Mouse (Mus musculus) telencephalon, adult 2 months (tissue): ENCODE results near the gene Prtn3.

Experiments
- DNase-seq: peaks from one replicate; pipeline ENCODE4 v3.0.0-alpha.2; 2011; ENCODE audit warnings: low read depth, low spot score

The Prtn3 gene

DNA sequence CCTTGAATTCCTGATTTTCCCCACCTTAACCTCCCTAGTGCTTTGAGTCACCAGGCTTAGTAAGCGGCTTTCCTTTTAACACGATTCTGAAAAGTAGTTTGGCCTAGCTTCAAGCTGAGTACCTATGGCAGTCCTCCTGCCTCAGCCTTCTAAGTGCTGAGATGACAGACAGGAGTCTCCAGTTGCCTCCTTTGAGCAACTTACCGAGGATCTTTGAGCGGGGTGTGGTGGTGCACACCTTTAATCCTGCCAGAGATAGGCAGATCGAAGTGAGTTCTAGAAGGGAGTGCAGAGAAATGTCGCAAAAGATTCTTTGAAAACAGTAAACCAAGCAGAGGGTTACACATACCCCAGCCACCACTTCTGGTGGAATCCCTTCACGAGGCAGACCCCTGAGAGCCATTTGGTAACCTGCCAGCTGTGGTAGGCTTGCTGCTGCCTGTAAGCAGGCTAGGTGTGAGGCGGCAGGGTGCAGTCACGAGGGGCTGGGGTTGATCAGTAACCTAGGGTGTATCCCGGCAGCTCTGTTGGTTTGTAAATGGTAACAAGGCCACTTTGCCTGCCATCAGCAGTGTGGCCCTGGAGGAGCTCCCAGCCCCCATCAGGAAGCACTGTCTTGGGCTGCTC lies 18.6 kb upstream of the Prtn3 start:
- no peak for DNase-seq

DNA sequence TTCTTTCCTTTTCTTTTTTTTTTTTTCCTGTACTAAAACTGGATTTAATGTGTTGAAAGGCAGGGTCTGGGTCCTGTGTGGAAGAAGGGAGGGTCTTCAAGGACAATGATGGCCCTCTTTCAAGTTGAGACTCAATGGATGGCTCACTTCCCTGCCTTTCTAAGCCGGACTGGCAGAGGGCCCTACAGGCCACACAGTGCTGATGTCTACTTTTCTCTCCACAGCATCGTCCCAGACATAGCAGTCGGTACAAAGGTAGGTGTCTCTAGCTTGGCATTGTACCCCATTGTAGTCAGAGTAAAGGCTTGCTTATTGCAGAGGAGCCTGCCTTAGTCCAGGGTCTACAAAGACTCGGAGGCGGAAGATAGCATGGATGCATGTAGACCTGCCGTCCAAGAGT lies 18.0 kb upstream of the Prtn3 start:
- DNase-seq = no peak

DNA sequence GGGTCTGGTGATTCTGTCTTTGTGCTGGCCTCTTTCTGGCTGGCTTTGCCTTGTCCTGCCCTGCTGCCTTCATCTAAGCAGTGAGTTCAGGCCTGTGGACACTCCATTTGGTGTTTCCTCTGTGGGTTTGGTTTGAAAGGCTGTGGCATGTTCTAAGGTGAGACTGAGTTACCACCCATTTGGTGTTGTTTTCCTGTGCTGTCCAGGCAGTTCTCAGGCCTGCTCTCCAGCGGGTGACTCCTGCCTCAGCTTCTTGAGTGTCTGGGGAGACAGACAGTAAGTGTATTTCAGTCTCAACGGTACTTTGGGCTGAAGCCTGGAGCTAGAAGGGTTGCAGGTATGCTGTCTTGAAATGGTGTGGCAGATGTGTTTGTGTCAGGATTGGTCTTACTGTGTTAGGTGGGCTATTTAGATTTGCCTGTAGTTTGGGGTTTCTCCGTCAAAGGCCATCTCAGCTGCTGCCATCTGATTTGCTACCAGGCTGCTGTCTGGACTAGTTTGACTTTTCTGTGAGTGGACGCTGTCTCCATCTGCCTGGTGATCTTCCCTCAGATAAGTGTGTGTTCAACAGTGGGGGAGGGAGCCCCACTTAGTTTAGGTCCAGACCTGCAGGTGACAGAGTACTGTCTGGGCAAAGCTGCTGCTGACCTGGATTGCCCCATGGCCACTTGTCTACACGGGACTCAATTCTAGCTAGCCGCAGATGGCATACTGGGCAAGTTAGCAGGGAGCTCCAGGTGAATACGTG lies 17.4 kb upstream of the Prtn3 start:
- no peak for DNase-seq

DNA sequence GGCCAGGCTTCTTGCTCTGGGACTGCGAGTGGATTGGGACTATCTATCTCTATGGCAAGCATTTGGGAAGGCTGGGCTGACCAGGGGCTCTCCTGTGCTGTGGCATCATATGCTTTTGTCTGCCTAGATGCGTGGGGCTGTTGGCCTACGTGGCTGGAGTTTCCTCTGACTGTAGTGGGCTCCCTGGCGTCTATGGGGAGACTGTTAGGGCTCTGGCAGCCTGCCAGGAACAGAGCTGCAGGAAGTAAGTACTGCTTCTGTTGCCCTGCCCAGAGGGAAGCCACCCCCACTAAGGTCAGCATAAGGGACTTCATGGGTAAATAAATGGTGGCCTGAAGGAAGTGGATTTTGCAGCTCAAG lies 16.8 kb upstream of the Prtn3 start:
- DNase-seq = no peak

DNA sequence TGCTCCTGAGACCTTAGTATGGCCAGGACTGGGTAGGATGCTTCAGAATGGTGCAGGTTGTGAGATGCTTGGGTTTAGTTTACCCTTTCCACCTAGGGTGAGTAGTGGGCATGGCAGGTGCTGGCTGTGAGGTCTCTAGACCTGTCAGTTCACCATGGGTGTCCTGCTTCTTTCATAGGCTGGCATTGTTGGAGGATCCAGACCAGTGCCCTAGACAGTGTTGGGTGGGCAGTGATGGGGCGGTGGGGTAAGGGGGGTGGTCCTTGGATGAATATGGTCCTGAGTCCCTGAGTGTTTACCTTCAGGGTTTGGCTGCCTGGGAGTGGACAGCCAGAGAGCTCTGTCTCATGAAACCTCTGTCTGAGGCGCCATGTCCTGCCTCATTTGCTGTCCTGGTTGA lies 16.4 kb upstream of the Prtn3 start:
- DNase-seq = no peak

DNA sequence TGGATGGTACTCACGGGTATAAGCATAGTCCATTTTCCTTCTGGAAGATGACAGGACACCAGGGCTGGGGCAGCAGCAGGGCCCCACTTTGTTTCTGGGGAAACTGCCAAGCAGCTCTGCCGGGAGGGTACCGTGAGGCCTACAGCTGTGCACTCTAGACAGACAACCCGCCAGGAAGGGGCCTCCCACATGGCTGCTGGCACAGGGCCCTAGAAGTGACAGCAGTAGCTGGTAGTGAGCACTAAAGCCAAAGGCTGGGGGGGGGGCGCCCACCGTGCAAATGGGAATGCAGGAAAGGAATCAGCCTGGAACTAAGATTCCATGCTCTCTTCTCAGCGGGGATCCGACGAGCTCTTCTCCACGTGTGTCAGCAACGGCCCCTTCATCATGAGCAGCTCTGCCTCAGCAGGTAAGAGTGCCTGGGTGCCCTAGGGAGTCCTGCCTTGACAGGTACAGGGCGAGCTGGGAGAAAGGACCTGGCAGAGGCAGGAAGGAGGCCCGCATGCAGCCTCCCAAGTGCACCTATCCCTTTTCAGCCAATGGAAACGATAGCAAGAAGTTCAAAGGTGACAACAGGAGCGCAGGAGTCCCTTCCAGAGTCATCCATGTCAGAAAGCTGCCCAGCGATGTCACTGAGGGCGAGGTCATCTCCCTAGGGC lies 15.7 kb upstream of the Prtn3 start:
- DNase-seq = peak; percentile 52

DNA sequence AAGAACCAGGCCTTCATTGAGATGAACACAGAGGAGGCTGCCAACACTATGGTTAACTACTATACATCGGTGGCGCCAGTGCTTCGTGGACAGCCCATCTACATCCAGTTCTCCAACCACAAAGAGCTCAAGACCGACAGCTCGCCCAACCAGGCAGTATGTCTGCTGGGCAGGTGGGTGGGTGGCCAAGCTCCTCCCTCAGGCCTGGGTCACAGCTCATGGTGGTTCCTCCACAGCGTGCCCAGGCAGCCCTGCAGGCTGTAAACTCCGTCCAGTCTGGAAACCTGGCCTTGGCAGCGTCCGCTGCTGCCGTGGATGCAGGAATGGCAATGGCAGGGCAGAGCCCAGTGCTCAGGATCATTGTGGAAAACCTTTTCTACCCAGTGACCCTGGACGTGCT lies 15.2 kb upstream of the Prtn3 start:
- DNase-seq = no peak

DNA sequence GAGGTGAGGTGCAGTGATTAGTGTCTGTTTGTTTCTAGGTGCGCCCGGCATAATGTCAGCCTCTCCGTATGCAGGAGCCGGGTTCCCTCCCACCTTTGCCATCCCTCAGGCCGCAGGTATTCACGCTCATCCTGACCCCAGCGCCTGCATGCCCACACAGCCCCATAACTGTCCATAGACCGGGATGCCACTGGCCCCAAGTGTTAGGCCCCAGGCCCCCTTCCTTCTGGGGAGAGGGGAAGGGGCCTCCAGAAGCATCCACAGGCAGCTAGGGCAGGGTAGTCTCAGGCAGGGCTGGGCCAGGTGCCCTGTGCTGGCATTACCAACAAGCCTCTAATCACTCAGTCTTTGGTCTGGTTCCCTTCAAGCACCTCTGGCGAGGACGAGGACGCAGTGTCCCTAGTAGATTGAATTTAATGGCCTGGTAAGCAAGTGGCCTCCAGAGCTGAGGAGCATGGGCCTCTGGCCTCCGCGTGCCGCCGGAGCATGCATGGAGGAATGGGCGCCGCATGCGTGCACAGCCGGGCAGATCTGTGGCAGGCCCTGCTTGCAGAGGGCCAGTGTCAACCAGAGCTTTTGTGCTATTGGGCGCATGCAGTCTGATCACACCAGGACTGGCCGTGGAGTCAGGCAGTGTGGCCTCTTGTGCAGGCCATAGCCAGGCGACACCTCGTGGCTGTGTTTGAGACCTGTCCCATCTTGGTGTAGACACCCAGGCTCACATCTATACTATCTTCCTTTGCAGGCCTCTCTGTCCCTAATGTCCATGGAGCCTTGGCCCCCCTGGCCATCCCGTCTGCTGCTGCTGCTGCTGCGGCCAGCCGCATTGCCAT lies 14.0 kb upstream of the Prtn3 start:
- no peak for DNase-seq

DNA sequence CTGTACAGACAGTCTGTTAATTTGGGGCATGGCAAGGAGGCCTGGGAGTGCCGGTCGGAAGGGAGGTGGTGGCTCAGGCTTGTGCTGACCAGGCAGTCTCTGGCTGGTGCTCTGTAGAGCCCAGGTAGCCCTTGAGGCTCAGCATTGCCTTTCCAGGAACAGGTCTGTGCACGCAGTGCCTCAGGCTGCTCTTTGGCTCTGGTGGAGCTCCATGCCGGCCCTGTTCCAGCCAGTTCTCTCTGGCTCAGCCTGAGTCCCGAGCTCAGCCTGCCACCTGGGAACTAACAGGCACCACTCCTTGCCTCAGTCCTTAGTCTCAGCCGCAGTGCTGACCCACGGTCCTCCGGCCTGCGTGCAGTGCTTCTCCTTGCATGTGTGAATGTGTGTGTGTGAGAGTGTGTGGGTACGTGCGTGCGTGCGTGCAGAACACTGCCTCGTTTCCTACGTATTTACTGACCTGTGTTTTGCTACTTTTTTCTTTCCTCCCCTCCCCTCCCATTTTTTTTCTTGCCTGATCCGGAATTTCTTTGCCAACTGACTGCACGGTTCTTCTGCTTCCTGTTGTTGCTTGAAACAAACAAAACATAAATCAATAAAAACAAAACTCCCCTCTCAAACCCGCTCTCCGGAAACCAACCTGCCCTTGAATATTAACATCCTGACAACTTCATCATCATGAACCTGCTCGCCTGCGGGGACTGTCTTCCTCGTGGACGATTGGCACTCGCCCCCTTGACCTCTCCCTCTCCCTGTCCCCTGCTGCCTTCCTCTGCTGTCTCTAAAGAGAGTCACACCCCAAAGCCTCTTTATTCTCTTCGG lies 12.8 kb upstream of the Prtn3 start:
- no peak for DNase-seq

DNA sequence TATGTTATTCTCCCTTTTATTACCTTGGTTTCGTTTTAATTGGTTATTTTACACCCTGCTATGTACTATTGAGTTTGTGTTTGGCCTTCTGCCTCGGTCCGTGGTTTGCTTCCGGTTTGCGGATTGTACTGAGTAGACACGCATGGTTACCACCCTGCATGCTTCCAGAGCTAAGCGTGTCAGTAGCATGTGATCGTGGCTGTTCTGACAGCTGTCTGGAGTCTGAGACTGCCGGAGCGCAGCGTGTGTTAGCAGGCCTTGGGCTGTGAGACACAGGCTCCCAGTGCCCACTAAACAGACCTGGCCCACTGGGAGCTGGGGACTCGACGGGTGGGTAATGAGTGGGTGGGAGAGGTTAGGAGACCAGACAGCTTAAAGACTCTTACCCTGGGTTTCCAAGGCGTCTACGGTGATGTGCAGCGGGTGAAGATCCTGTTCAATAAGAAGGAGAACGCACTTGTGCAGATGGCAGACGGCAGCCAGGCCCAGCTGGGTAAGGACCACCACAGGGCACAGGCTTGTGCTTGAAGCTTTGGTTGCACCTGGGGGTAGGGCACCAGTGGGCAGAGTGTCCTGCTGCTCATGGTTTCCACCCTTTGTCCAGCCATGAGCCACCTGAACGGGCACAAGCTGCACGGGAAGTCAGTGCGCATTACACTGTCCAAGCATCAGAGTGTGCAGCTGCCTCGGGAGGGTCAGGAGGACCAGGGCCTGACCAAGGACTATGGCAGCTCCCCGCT lies 12.1 kb upstream of the Prtn3 start:
- no peak for DNase-seq

DNA sequence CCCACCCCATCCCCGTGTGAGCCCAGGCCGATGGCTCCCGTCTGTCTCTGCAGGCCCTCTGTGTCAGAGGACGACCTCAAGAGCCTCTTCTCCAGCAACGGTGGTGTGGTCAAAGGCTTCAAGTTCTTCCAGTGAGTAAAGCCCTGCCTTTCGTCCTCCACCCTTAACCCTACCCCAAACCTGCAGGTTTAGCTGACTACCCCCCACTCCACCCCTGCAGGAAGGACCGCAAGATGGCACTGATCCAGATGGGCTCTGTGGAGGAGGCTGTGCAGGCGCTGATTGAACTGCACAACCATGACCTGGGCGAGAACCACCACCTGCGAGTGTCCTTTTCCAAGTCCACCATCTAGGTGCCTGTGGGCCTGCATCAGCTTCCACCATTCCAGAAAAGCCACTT lies 11.4 kb upstream of the Prtn3 start:
- no peak for DNase-seq

DNA sequence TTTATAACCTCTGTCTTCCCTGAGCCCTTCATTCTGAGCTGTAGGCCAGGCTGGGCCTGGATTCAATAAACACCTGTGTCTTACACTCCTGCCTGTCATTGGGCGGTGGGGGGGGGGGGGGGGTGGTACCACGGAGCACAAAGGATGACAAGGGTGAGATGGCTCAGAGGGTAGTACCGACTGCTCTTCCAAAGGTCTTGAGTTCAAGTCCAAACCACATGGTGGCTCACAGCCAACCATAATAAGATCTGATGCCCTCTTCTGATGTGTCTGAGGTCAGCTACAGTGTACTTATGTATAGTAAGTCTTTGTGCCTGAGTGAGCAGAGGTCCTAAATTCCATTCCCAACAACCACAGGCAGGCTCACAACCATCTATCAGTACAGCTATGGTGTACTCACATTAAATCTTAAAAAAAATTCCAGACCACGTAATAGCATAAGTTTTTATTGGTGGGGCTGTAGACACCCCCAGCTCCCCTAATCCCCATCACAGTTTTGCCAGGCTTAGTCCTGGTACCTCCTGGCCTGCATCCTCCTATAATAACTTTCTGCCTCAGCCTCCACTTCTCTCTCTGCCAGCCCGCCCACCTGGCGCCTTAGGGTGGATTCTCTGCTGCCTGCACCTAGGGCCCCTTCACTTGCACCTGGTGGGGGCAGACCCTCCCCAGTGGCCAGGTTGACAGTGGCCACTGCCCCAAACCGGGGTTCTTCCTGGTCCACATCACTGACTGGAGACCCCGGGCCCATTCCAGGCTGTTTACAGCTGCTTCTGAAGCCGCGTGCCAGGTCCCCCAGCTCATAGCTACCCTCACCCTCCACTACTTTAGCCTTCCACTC lies 9.7 kb upstream of the Prtn3 start:
- no peak for DNase-seq

DNA sequence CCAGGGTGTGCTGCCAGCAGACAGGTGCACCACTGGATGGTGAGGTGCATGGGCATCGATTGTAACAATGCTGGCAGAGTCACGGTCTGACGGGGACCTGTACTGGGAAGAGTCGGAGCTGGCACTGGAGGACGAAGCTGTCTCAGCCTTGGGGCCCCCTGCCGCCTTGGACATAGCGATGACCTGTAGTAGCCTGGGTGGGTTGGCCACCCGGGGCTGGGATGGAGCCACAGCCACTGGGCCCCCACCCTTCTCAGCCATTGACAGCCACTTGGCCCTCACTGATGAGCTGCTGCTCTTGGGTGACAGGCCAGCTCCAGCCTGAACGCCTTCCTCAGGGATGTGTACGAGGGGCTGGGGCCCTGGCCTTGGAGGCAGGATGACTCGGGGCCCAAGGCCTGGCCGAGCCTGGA lies 9.1 kb upstream of the Prtn3 start:
- DNase-seq = no peak

DNA sequence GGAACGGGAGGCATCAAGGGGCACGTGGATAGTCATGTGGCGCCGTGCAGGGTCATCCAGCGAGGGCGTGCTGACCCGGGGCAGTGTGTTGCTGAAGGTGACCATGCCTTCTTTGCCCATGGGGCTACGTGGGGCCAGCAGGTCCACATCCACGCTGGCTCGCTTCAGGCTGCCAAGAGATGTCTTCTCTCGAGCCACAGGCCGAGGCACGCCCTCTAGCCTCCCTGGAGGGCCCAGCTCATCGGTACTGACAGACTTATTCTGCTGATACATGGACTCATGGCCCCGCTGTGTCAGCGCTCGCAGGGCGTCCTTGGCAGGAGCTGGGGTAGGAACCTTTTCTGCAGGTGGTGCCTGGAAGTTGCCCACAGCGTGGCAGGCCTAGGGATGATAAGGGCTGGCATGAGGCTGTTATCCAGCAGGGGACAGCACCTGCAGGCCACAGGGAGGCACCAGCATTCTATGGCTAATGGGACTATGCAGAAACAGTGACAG lies 8.4 kb upstream of the Prtn3 start:
- no peak for DNase-seq

DNA sequence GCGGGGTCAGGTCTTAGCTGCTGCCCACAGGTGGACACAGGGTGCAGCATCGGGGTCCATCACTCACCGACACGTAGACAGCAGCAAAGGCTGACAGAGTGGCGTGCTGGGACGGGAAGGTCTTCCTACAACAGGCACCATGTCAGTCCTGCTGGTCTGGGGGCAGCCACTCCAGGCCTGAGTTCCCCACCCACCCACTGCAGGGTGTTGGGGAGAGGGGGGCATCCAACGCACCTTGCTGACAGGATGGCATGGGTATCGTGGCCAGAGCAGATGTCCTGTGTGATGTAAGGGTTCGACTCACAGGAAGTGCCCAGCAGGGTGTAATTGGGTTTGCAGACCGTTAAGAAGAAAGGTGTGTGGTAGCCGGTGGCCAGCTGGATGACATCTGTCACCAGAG lies 7.7 kb upstream of the Prtn3 start:
- DNase-seq = no peak

DNA sequence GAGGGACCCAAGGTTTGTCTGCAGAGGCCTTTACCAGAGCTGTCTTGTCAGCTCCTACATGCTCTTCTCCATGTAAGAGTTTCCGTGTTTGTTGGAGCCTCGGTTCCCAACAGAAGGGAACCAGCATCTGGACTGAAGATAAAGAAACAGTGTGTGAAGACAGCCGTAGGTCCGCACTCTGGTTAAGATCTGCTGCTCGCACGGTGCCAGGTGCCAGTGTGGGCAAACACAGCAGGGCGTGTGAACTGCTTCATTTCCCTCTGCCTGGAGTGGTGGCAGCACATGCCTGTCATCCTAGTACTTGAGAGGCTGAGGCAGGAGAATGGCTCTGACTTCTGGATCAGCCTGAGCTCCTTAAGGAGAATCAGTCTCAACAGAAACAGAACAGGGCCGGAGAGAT lies 2.4 kb upstream of the Prtn3 start:
- DNase-seq = no peak

DNA sequence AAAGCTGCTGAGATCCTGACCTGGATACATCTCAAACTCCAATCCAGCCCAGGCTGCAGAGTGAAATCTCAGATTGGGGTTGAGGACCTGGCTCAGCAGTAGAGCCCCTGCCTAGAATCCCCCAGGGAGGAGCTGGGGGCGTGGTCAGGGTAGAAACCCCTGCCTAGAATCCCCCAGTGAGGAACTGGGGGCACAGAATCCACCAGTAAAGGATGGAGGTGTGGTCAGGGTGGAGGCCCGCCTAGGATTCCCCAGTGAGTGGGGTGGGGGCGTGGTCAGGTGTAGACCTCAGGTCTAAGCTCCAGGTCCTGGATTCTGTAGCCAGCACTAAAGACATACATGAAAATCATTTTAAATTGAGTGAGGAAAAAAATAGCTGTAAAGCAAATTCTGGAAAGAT lies 1.4 kb upstream of the Prtn3 start:
- DNase-seq = no peak

DNA sequence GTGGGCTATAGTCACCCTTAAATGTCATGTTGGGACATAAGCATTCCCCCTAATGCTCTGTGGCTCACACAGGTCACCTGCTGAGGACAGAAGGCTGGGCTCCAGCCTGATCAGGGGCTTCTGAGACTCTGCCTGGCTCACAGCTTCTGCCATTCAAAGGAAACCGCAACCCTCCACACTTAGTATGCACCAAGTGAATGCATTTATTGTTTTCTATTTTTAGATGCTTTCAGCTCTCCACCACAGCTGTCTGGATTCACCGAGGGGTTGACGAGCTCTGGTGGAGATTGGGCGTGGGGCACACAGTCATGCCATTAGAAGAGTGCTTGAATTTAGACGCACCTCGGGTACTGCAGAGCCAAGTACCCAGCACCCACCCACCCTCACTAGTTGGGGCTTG lies 963 bp upstream of the Prtn3 start:
- DNase-seq = no peak

DNA sequence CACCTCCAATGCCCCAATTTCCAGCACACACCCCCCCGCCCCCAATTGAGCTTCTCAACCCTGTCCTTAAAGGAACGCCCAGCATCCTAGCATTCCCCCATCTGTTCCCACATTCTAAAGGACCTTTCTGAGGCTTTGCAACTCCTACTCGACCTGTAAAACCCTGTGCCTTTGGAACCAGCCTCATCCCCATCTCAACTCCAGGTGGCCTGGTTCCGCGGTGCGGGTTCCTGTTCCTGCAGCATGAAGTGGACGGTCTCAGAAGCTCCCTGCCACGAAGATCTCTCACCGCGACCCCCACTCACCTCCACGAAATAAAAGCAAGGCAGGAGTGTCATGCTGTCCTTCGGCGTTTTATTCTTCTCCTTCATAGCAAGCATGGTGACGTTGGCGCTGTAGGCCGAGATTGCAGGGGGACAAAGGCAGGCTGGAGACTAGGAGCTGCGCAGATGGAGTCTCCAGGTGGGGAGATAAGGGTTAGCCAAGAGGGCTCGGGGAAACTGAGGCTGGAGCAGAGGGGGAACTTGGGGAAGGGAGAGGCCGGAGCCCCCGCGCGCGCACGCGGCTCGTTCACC lies 474 bp upstream of the Prtn3 start:
- DNase-seq = no peak
